Mouse (Mus musculus): ENCODE data around the gene Lrig1. TPM values are rescaled to one million over a fixed set of nuclear protein-coding genes. Genes with fewer than 3 reads are reported as not detected.

Lrig1 gene
- 21.8 and 23.5 TPM in 2 replicates for polyA plus RNA-seq (2014; fragmentation: Nextera tagmentation; extraction: Ambion mirVana)

DNA sequence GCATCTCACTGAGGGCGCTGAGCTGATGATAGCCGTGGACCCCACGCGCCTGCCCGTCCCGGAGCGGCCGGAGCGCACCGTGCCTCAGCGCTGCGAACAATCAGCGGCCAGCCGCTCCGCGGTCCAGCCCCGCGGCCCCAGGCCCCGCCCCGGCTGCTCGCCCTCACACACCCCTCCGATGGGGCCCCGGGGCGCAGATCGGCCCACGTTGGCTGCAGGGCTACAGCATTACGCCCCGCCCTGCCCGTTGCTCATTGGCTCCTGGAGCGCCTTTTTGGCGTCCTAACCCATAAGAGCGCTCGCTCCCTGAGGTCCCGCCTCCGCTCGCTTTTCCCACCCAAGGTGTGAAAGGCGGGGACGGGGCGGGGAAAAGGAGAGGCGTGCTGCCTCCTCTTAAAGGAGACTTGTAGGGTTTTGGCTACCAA lies at the start of gene Lrig1:
Lrig1 (minus strand) TSS at position 92 of the 425 bp plus-strand sequence.
- peak within 1 kb of the TSS; percentile 93 for H3K9ac ChIP-seq (ENCODE audit: low read length)
- no peaks in the 10 kb centered on the region for H3K36me3 ChIP-seq (ENCODE audit: control insufficient read depth, insufficient read depth, low read length)
- DNase-seq (ENCODE audit: low spot score), result peak; percentile 98
- no peaks in the 10 kb centered on the region for H3K9me3 ChIP-seq (ENCODE audit: control insufficient read depth, low read length)
- under 1% methylated on average over 40 of the region's 40 CpGs for WGBS
- peak within 1 kb of the TSS; percentile 94 for H3K4me2 ChIP-seq (ENCODE audit: low read depth, severe bottlenecking)
- ATAC-seq (ENCODE audit: insufficient number of reproducible peaks, low FRiP score, low TSS enrichment, low read depth), result peak; percentile 98
- H3K4me1 ChIP-seq (ENCODE audit: control insufficient read depth, insufficient read depth, low read length), result peaks cover 26% of the 10 kb centered on the region
- H3K4me3 ChIP-seq (ENCODE audit: low read depth, low read length), result peak within 1 kb of the TSS; percentile 94
- peak within 1 kb of the TSS; percentile 80 for H3K27ac ChIP-seq (replicated peaks; ENCODE audit: low read depth, low read length)
- H3K27me3 ChIP-seq (ENCODE audit: control insufficient read depth, insufficient read depth, low read length), result no peaks in the 10 kb centered on the region

DNA sequence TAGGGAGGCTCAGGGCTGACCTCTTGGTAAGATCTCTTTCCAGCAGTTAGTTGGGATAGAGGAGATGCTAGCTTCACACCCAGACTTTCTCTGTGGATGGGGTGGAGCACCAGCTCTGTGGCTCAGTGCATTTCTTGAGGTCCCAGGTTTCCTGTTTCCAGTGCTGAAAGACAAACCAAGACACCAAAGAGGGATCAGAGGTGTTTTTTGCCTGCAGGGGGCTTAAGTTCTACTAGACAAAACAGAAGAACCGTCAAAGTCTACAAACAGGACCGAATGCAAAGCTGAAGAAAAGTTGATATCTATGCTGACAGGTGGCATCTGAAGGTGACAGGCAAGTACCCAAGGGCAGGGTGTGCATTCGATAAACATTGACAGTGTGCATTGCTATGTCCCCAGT lies 49.7 kb upstream of the Lrig1 start:
- Histone ChIP-seq H3K27ac (replicated peaks; ENCODE audit: low read depth, low read length) (no peak overlapping the region), H3K36me3 (ENCODE audit: control insufficient read depth, insufficient read depth, low read length) (no peaks in the 10 kb centered on the region), H3K9ac (ENCODE audit: low read length) (no peak overlapping the region), H3K4me1 (ENCODE audit: control insufficient read depth, insufficient read depth, low read length) (no peaks in the 10 kb centered on the region), H3K9me3 (ENCODE audit: control insufficient read depth, low read length) (no peaks in the 10 kb centered on the region), H3K4me2 (ENCODE audit: low read depth, severe bottlenecking) (no peak overlapping the region), H3K4me3 (ENCODE audit: low read depth, low read length) (no peak overlapping the region), H3K27me3 (ENCODE audit: control insufficient read depth, insufficient read depth, low read length) (no peaks in the 10 kb centered on the region)
- ATAC-seq (ENCODE audit: insufficient number of reproducible peaks, low FRiP score, low TSS enrichment, low read depth) (no peak), DNase-seq (ENCODE audit: low spot score) (no peak)
- 81% methylated on average over 3 of the region's 3 CpGs for WGBS

DNA sequence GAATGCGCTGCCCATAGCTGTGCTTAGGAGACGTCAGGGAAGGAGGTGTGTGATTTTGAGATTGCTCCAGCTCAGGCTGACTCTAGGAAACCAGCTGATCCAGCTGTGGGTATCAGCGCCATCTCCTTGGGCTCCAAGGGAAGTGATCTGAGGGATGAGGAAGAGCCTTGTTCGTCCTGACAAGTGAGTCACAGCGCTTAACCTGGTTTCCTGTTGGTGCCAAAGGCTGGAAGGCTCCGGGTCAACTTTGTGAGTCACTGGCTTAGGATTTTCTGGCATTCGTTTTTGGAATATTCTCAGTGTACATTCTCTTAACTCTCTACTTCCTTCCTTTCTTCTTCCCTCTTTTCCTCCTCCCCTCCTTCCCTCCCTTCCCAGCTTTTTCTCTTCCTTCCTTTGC lies 48.4 kb upstream of the Lrig1 start:
- no peaks in the 10 kb centered on the region for H3K9me3 ChIP-seq (ENCODE audit: control insufficient read depth, low read length)
- no peaks in the 10 kb centered on the region for H3K27me3 ChIP-seq (ENCODE audit: control insufficient read depth, insufficient read depth, low read length)
- no peak overlapping the region for H3K4me2 ChIP-seq (ENCODE audit: low read depth, severe bottlenecking)
- no peak overlapping the region for H3K4me3 ChIP-seq (ENCODE audit: low read depth, low read length)
- no peak for DNase-seq (ENCODE audit: low spot score)
- H3K9ac ChIP-seq (ENCODE audit: low read length), result no peak overlapping the region
- no peak for ATAC-seq (ENCODE audit: insufficient number of reproducible peaks, low FRiP score, low TSS enrichment, low read depth)
- H3K27ac ChIP-seq (replicated peaks; ENCODE audit: low read depth, low read length), result no peak overlapping the region
- WGBS, result 60% methylated on average over 7 of the region's 7 CpGs
- no peaks in the 10 kb centered on the region for H3K4me1 ChIP-seq (ENCODE audit: control insufficient read depth, insufficient read depth, low read length)
- no peaks in the 10 kb centered on the region for H3K36me3 ChIP-seq (ENCODE audit: control insufficient read depth, insufficient read depth, low read length)

DNA sequence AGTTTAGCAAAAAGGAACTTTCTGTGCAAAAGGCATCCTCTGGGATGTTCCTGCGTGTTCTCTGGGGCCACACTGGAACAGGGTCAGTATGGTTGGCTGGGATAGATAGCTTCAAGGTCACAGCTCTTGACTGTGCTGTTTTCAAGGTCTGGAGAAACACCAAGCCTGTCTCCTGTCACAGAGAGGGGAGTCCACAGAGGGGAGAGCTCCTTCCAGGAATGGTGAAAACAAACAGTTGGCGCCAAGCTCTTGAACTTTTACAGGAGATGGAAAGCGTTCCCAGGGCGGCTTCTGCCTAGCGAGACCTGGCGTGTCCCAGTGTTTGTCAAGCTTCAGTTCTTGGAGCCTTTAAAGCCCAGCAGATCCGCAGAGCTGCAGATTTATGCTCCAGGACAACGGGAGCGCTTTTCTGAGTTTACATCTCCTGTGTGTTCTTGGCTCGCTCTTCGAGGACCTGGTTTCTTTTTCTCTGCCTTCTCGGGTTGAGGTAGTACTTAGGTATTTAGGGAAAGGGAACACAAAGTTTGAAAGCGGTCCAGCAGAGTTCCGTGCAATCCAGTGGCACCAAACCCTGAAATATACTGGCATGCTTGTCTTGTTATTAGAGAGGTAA lies 40.3 kb upstream of the Lrig1 start:
- H3K27ac ChIP-seq (replicated peaks; ENCODE audit: low read depth, low read length), result no peak overlapping the region
- ATAC-seq (ENCODE audit: insufficient number of reproducible peaks, low FRiP score, low TSS enrichment, low read depth) (no peak), DNase-seq (ENCODE audit: low spot score) (no peak)
- no peaks in the 10 kb centered on the region for H3K9me3 ChIP-seq (ENCODE audit: control insufficient read depth, low read length)
- no peak overlapping the region for H3K4me3 ChIP-seq (ENCODE audit: low read depth, low read length)
- no peaks in the 10 kb centered on the region for H3K36me3 ChIP-seq (ENCODE audit: control insufficient read depth, insufficient read depth, low read length)
- H3K27me3 ChIP-seq (ENCODE audit: control insufficient read depth, insufficient read depth, low read length), result no peaks in the 10 kb centered on the region
- H3K4me2 ChIP-seq (ENCODE audit: low read depth, severe bottlenecking), result no peak overlapping the region
- WGBS, result 77% methylated on average over 14 of the region's 14 CpGs
- H3K4me1 ChIP-seq (ENCODE audit: control insufficient read depth, insufficient read depth, low read length), result no peaks in the 10 kb centered on the region
- H3K9ac ChIP-seq (ENCODE audit: low read length), result no peak overlapping the region

DNA sequence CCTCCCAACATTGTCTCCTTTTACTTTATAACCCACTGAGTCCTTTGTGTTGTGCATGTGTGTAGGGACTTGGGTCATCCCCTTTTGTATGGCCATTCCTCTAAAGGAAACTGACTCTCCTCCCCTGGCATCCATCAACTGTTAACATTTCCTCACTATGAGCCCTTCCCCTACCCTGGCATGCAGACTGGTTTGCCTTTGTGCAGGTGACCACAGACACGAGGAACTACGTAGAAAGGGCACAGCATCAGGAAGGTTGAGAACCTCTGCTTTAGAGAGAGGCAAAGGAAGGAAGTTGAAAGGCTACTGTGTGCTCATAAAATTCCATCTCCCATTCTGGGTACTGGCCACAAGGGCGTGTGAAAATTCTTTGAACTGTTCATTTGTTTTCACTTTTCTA lies 38.7 kb upstream of the Lrig1 start:
- WGBS, result 78% methylated on average over 3 of the region's 3 CpGs
- no peaks in the 10 kb centered on the region for H3K4me1 ChIP-seq (ENCODE audit: control insufficient read depth, insufficient read depth, low read length)

GRCm38 (mm10) chr6:94733878-94734277 lies 33.9 kb upstream of the Lrig1 start:
- no peak overlapping the region for H3K27ac ChIP-seq (replicated peaks; ENCODE audit: low read depth, low read length)
- H3K9me3 ChIP-seq (ENCODE audit: control insufficient read depth, low read length), result no peaks in the 10 kb centered on the region
- ATAC-seq (ENCODE audit: insufficient number of reproducible peaks, low FRiP score, low TSS enrichment, low read depth), result no peak
- H3K36me3 ChIP-seq (ENCODE audit: control insufficient read depth, insufficient read depth, low read length), result no peaks in the 10 kb centered on the region
- no peak overlapping the region for H3K9ac ChIP-seq (ENCODE audit: low read length)
- H3K27me3 ChIP-seq (ENCODE audit: control insufficient read depth, insufficient read depth, low read length), result no peaks in the 10 kb centered on the region
- H3K4me3 ChIP-seq (ENCODE audit: low read depth, low read length), result no peak overlapping the region
- H3K4me1 ChIP-seq (ENCODE audit: control insufficient read depth, insufficient read depth, low read length), result no peaks in the 10 kb centered on the region
- DNase-seq (ENCODE audit: low spot score), result no peak
- no peak overlapping the region for H3K4me2 ChIP-seq (ENCODE audit: low read depth, severe bottlenecking)
- 78% methylated on average over 5 of the region's 5 CpGs for WGBS

More for the DNA sequence above, 38.7 kb upstream of the Lrig1 start:
- DNase-seq (ENCODE audit: low spot score), result no peak
- no peak overlapping the region for H3K4me3 ChIP-seq (ENCODE audit: low read depth, low read length)
- no peak for ATAC-seq (ENCODE audit: insufficient number of reproducible peaks, low FRiP score, low TSS enrichment, low read depth)
- no peaks in the 10 kb centered on the region for H3K27me3 ChIP-seq (ENCODE audit: control insufficient read depth, insufficient read depth, low read length)
- H3K27ac ChIP-seq (replicated peaks; ENCODE audit: low read depth, low read length), result no peak overlapping the region
- H3K4me2 ChIP-seq (ENCODE audit: low read depth, severe bottlenecking), result no peak overlapping the region
- H3K36me3 ChIP-seq (ENCODE audit: control insufficient read depth, insufficient read depth, low read length), result no peaks in the 10 kb centered on the region
- no peaks in the 10 kb centered on the region for H3K9me3 ChIP-seq (ENCODE audit: control insufficient read depth, low read length)
- H3K9ac ChIP-seq (ENCODE audit: low read length), result no peak overlapping the region

DNA sequence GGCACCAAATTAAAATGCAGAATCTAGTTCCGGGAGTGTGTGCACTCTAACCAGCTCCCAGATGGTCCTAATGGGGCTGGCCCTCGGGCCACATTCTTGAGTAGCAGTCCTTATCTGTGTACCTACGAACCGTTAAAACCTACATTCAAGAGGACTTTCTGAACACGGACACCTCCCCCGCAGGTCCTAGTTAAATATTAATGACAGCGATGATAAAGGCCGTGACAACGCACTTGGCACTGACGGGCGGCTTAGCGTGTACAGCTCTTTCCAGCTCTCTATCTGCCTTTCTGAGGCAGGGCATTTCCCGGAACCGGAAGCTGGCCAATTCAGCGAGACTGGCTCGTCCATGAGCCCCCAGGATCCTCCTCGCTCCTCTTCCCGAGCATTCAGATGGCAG lies 29.9 kb upstream of the Lrig1 start:
- WGBS, result 57% methylated on average over 18 of the region's 18 CpGs
- H3K4me3 ChIP-seq (ENCODE audit: low read depth, low read length), result no peak overlapping the region

GRCm38 (mm10) chr6:94729132-94729531 lies 29.2 kb upstream of the Lrig1 start:
- no peak overlapping the region for H3K9ac ChIP-seq (ENCODE audit: low read length)
- DNase-seq (ENCODE audit: low spot score) (no peak), ATAC-seq (ENCODE audit: insufficient number of reproducible peaks, low FRiP score, low TSS enrichment, low read depth) (no peak)
- H3K9me3 ChIP-seq (ENCODE audit: control insufficient read depth, low read length), result no peaks in the 10 kb centered on the region
- H3K4me3 ChIP-seq (ENCODE audit: low read depth, low read length), result no peak overlapping the region
- no peaks in the 10 kb centered on the region for H3K4me1 ChIP-seq (ENCODE audit: control insufficient read depth, insufficient read depth, low read length)
- H3K27ac ChIP-seq (replicated peaks; ENCODE audit: low read depth, low read length), result 0 out of 2 replicates have a peak overlapping the region, but pooled peaks have one; percentile 30
- WGBS, result 9% methylated on average over 3 of the region's 3 CpGs
- H3K27me3 ChIP-seq (ENCODE audit: control insufficient read depth, insufficient read depth, low read length), result no peaks in the 10 kb centered on the region
- no peaks in the 10 kb centered on the region for H3K36me3 ChIP-seq (ENCODE audit: control insufficient read depth, insufficient read depth, low read length)
- no peak overlapping the region for H3K4me2 ChIP-seq (ENCODE audit: low read depth, severe bottlenecking)

More for the DNA sequence above, 29.9 kb upstream of the Lrig1 start:
- no peaks in the 10 kb centered on the region for H3K36me3 ChIP-seq (ENCODE audit: control insufficient read depth, insufficient read depth, low read length)
- ATAC-seq (ENCODE audit: insufficient number of reproducible peaks, low FRiP score, low TSS enrichment, low read depth), result no peak
- no peak overlapping the region for H3K27ac ChIP-seq (replicated peaks; ENCODE audit: low read depth, low read length)
- H3K27me3 ChIP-seq (ENCODE audit: control insufficient read depth, insufficient read depth, low read length), result no peaks in the 10 kb centered on the region
- no peak overlapping the region for H3K9ac ChIP-seq (ENCODE audit: low read length)
- H3K4me2 ChIP-seq (ENCODE audit: low read depth, severe bottlenecking), result no peak overlapping the region
- DNase-seq (ENCODE audit: low spot score), result no peak
- no peaks in the 10 kb centered on the region for H3K9me3 ChIP-seq (ENCODE audit: control insufficient read depth, low read length)
- H3K4me1 ChIP-seq (ENCODE audit: control insufficient read depth, insufficient read depth, low read length), result no peaks in the 10 kb centered on the region

- no peak overlapping the region for H3K4me3 ChIP-seq (ENCODE audit: low read depth, low read length)
- DNase-seq (ENCODE audit: low spot score), result no peak
- whole genome bisulfite sequencing, result 74% methylated on average over 1 of the region's 1 CpGs
These were observed 24.7 kb upstream of the Lrig1 start for GRCm38 (mm10) chr6:94724612-94725011.

More at GRCm38 (mm10) chr6:94724612-94725011, 24.7 kb upstream of the Lrig1 start:
- Histone ChIP-seq H3K36me3 (ENCODE audit: control insufficient read depth, insufficient read depth, low read length) (no peaks in the 10 kb centered on the region), H3K27me3 (ENCODE audit: control insufficient read depth, insufficient read depth, low read length) (no peaks in the 10 kb centered on the region), H3K4me2 (ENCODE audit: low read depth, severe bottlenecking) (no peak overlapping the region), H3K27ac (replicated peaks; ENCODE audit: low read depth, low read length) (no peak overlapping the region), H3K9ac (ENCODE audit: low read length) (no peak overlapping the region), H3K9me3 (ENCODE audit: control insufficient read depth, low read length) (no peaks in the 10 kb centered on the region), H3K4me1 (ENCODE audit: control insufficient read depth, insufficient read depth, low read length) (no peaks in the 10 kb centered on the region)
- no peak for ATAC-seq (ENCODE audit: insufficient number of reproducible peaks, low FRiP score, low TSS enrichment, low read depth)

Data from limb, embryonic 11.5 days (tissue).